Mouse (Mus musculus): ENCODE results near the gene Agxt2.

Agxt2 gene

GRCm38 (mm10) chr15:10426545-10427266 is 68.4 kb downstream of the Agxt2 start:
- in situ Hi-C loops (cut with MboI, MseI) = no loop called here

- in situ Hi-C loops (cut with MboI, MseI) = no loop called here
These were observed 78.6 kb downstream of the Agxt2 start for GRCm38 (mm10) chr15:10436893-10437292.

- in situ Hi-C loops (cut with MboI, MseI) = no loop called here
These were observed 81.6 kb downstream of the Agxt2 start for GRCm38 (mm10) chr15:10439963-10440362.

- in situ Hi-C loops (cut with MboI, MseI) = no loop called here
These were observed 83.2 kb downstream of the Agxt2 start for GRCm38 (mm10) chr15:10441493-10441892.

GRCm38 (mm10) chr15:10442275-10442674 is 83.9 kb downstream of the Agxt2 start:
- in situ Hi-C loops (cut with MboI, MseI) = no loop called here

GRCm38 (mm10) chr15:10447102-10447501 is 88.8 kb downstream of the Agxt2 start:
- in situ Hi-C loops (cut with MboI, MseI) = no loop called here

Measured in T-helper 1 cell (primary cell).